Mouse (Mus musculus) olfactory bulb, adult 2 months (tissue): Measurements from ENCODE around the gene Ppp1r13l.

Experiments
- CTCF ChIP-seq: fragments of 200-500 bp; IDR thresholded peaks from 2 replicates; pipeline ENCODE4 v1.5.1; 2012; ENCODE audit warnings: low read depth, mild to moderate bottlenecking, low read length, moderate library complexity; ENCODE audit not compliant: insufficient read depth
- POLR2A ChIP-seq: fragments of 200-500 bp; IDR thresholded peaks from 2 replicates; pipeline ENCODE4 v1.6.1; 2012; ENCODE audit warnings: mild to moderate bottlenecking, low read depth, low read length, moderate library complexity; ENCODE audit not compliant: insufficient read depth

DNA sequence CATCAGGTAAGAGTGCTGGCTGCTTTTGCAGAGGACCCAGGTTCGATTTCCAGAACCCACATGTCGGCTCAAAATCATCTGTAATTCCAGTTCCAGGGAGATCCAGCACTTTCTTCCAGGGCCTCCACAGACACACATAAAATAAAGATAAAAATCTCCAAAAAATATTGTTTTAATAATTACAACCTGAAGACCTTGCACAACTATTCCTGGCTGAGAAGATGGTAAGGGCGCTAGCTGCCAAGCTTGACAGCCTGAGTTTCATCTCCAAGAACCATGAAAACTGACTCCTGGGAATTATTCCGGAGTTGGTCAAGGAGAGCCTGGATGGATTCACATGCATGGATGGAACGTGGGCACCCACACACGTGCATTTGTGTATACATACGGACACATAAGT lies 44.9 kb downstream of the Ppp1r13l start, which contains the start of gene Ckm:
- TF ChIP-seq POLR2A (no peak), CTCF (no peak)
